Mouse (Mus musculus): ENCODE results near the gene Olfr1396. TPM values are rescaled to one million over a fixed set of nuclear protein-coding genes. Genes with fewer than 3 reads are reported as not detected.

The Olfr1396 gene
- polyA plus RNA-seq, 1 experiment from 2014 or later, result 0.15 TPM

GRCm38 (mm10) chr11:49088990-49089652 is 25.6 kb downstream of the Olfr1396 start:
- ATAC-seq (replicated peaks; ENCODE audit: insufficient number of reproducible peaks, insufficient read depth, low FRiP score, low read depth), result no peak
- Histone ChIP-seq H3K36me3 (no peaks in the 10 kb centered on the region), H3K4me3 (no peak overlapping the region), H3K9me3 (replicated peaks) (no peaks in the 10 kb centered on the region), H3K9ac (no peak overlapping the region), H3K4me1 (replicated peaks) (peaks cover 9% of the 10 kb centered on the region), H3K4me2 (no peak overlapping the region), H3K27ac (no peak overlapping the region), H3K27me3 (no peaks in the 10 kb centered on the region)
- 88% methylated on average over 5 of the region's 5 CpGs for WGBS

GRCm38 (mm10) chr11:49087830-49088616 is 26.7 kb downstream of the Olfr1396 start:
- H3K4me1 ChIP-seq (replicated peaks), result peaks cover 9% of the 10 kb centered on the region
- H3K9me3 ChIP-seq (replicated peaks), result no peaks in the 10 kb centered on the region
- H3K36me3 ChIP-seq, result no peaks in the 10 kb centered on the region
- ATAC-seq (replicated peaks; ENCODE audit: insufficient number of reproducible peaks, insufficient read depth, low FRiP score, low read depth), result 0 out of 2 replicates have a peak, but pooled peaks have one; percentile 31
- H3K9ac ChIP-seq, result no peak overlapping the region
- H3K27me3 ChIP-seq, result no peaks in the 10 kb centered on the region
- WGBS, result 30% methylated on average over 22 of the region's 22 CpGs
- H3K4me2 ChIP-seq, result peak overlapping the region; percentile 56
- H3K27ac ChIP-seq, result no peak overlapping the region
- peak overlapping the region; percentile 30 for H3K4me3 ChIP-seq

- Histone ChIP-seq H3K4me1 (replicated peaks) (peaks cover 9% of the 10 kb centered on the region), H3K4me2 (peak overlapping the region; percentile 32; the same call in 1 of the 2 replicates), H3K9ac (no peak overlapping the region), H3K36me3 (no peaks in the 10 kb centered on the region), H3K4me3 (no peak overlapping the region), H3K27ac (no peak overlapping the region), H3K9me3 (replicated peaks) (no peaks in the 10 kb centered on the region), H3K27me3 (no peaks in the 10 kb centered on the region)
- no peak for ATAC-seq (replicated peaks; ENCODE audit: insufficient number of reproducible peaks, insufficient read depth, low FRiP score, low read depth)
- WGBS, result 69% methylated on average over 6 of the region's 6 CpGs
Observed at GRCm38 (mm10) chr11:49086858-49087361, 27.8 kb downstream of the Olfr1396 start.

GRCm38 (mm10) chr11:49084875-49085274 is 29.8 kb downstream of the Olfr1396 start:
- H3K36me3 ChIP-seq, result no peaks in the 10 kb centered on the region
- H3K4me1 ChIP-seq (replicated peaks), result peaks cover 9% of the 10 kb centered on the region
- H3K9me3 ChIP-seq (replicated peaks), result no peaks in the 10 kb centered on the region
- H3K4me2 ChIP-seq, result no peak overlapping the region
- ATAC-seq (replicated peaks; ENCODE audit: insufficient number of reproducible peaks, insufficient read depth, low FRiP score, low read depth), result no peak
- H3K27me3 ChIP-seq, result no peaks in the 10 kb centered on the region
- 22% methylated on average over 3 of the region's 3 CpGs for WGBS
- H3K9ac ChIP-seq, result no peak overlapping the region
- no peak overlapping the region for H3K4me3 ChIP-seq
- H3K27ac ChIP-seq, result no peak overlapping the region

GRCm38 (mm10) chr11:49084385-49084784 is 30.3 kb downstream of the Olfr1396 start:
- Histone ChIP-seq H3K9me3 (replicated peaks) (no peaks in the 10 kb centered on the region), H3K36me3 (no peaks in the 10 kb centered on the region), H3K4me2 (no peak overlapping the region), H3K4me3 (no peak overlapping the region), H3K9ac (no peak overlapping the region), H3K27me3 (no peaks in the 10 kb centered on the region), H3K27ac (no peak overlapping the region), H3K4me1 (replicated peaks) (peaks cover 9% of the 10 kb centered on the region)
- no peak for ATAC-seq (replicated peaks; ENCODE audit: insufficient number of reproducible peaks, insufficient read depth, low FRiP score, low read depth)
- 64% methylated on average over 1 of the region's 1 CpGs for WGBS

GRCm38 (mm10) chr11:49083808-49084207 is 30.9 kb downstream of the Olfr1396 start:
- H3K9me3 ChIP-seq (replicated peaks), result no peaks in the 10 kb centered on the region
- no peak overlapping the region for H3K4me2 ChIP-seq
- no peak for ATAC-seq (replicated peaks; ENCODE audit: insufficient number of reproducible peaks, insufficient read depth, low FRiP score, low read depth)
- no peak overlapping the region for H3K4me3 ChIP-seq
- H3K27me3 ChIP-seq, result no peaks in the 10 kb centered on the region
- H3K36me3 ChIP-seq, result no peaks in the 10 kb centered on the region
- H3K4me1 ChIP-seq (replicated peaks), result peaks cover 9% of the 10 kb centered on the region
- 68% methylated on average over 3 of the region's 3 CpGs for WGBS
- no peak overlapping the region for H3K27ac ChIP-seq
- no peak overlapping the region for H3K9ac ChIP-seq

GRCm38 (mm10) chr11:49083146-49083545 is 31.5 kb downstream of the Olfr1396 start:
- 90% methylated on average over 1 of the region's 1 CpGs for WGBS

GRCm38 (mm10) chr11:49081886-49082285 is 32.8 kb downstream of the Olfr1396 start:
- Histone ChIP-seq H3K9ac (no peak overlapping the region), H3K4me1 (replicated peaks) (peaks cover 2% of the 10 kb centered on the region; the same call in 1 of the 2 replicates), H3K27ac (no peak overlapping the region), H3K4me3 (no peak overlapping the region), H3K4me2 (no peak overlapping the region), H3K27me3 (no peaks in the 10 kb centered on the region), H3K9me3 (replicated peaks) (no peaks in the 10 kb centered on the region), H3K36me3 (no peaks in the 10 kb centered on the region)
- no peak for ATAC-seq (replicated peaks; ENCODE audit: insufficient number of reproducible peaks, insufficient read depth, low FRiP score, low read depth)
- WGBS, result 68% methylated on average over 3 of the region's 3 CpGs

More at GRCm38 (mm10) chr11:49083146-49083545, 31.5 kb downstream of the Olfr1396 start:
- no peaks in the 10 kb centered on the region for H3K27me3 ChIP-seq
- H3K27ac ChIP-seq, result no peak overlapping the region
- no peak overlapping the region for H3K9ac ChIP-seq
- no peak overlapping the region for H3K4me2 ChIP-seq
- peaks cover 6% of the 10 kb centered on the region for H3K4me1 ChIP-seq (replicated peaks)
- no peaks in the 10 kb centered on the region for H3K9me3 ChIP-seq (replicated peaks)
- no peak for ATAC-seq (replicated peaks; ENCODE audit: insufficient number of reproducible peaks, insufficient read depth, low FRiP score, low read depth)
- H3K4me3 ChIP-seq, result no peak overlapping the region
- H3K36me3 ChIP-seq, result no peaks in the 10 kb centered on the region

GRCm38 (mm10) chr11:49081356-49081755 is 33.3 kb downstream of the Olfr1396 start:
- Histone ChIP-seq H3K36me3 (no peaks in the 10 kb centered on the region), H3K27me3 (no peaks in the 10 kb centered on the region), H3K27ac (no peak overlapping the region), H3K4me1 (replicated peaks) (peaks cover 2% of the 10 kb centered on the region; the same call in 1 of the 2 replicates), H3K4me3 (no peak overlapping the region), H3K9ac (no peak overlapping the region), H3K9me3 (replicated peaks) (no peaks in the 10 kb centered on the region), H3K4me2 (no peak overlapping the region)
- ATAC-seq (replicated peaks; ENCODE audit: insufficient number of reproducible peaks, insufficient read depth, low FRiP score, low read depth), result no peak
- 64% methylated on average over 4 of the region's 4 CpGs for WGBS

- H3K4me1 ChIP-seq (replicated peaks), result peaks cover 2% of the 10 kb centered on the region; the same call in 1 of the 2 replicates
- H3K27ac ChIP-seq, result no peak overlapping the region
- no peaks in the 10 kb centered on the region for H3K9me3 ChIP-seq (replicated peaks)
- no peaks in the 10 kb centered on the region for H3K36me3 ChIP-seq
- H3K4me3 ChIP-seq, result no peak overlapping the region
- no peak overlapping the region for H3K9ac ChIP-seq
- H3K27me3 ChIP-seq, result no peaks in the 10 kb centered on the region
- no peak for ATAC-seq (replicated peaks; ENCODE audit: insufficient number of reproducible peaks, insufficient read depth, low FRiP score, low read depth)
- no peak overlapping the region for H3K4me2 ChIP-seq
- WGBS, result 54% methylated on average over 1 of the region's 1 CpGs
Observed at GRCm38 (mm10) chr11:49080636-49081035, 34.0 kb downstream of the Olfr1396 start.

GRCm38 (mm10) chr11:49078719-49079118 is 36.0 kb downstream of the Olfr1396 start:
- Histone ChIP-seq H3K4me2 (no peak overlapping the region), H3K9me3 (replicated peaks) (no peaks in the 10 kb centered on the region), H3K9ac (no peak overlapping the region), H3K36me3 (no peaks in the 10 kb centered on the region), H3K4me1 (replicated peaks) (no peaks in the 10 kb centered on the region; the same call in 1 of the 2 replicates), H3K4me3 (no peak overlapping the region), H3K27me3 (no peaks in the 10 kb centered on the region), H3K27ac (no peak overlapping the region)
- ATAC-seq (replicated peaks; ENCODE audit: insufficient number of reproducible peaks, insufficient read depth, low FRiP score, low read depth), result no peak
- 88% methylated on average over 3 of the region's 3 CpGs for WGBS

Data from heart, embryonic 15.5 days (tissue).